Mouse (Mus musculus) bone marrow, adult 2 months (tissue): ENCODE data around the gene Tmem132c.

Source experiments
- CTCF ChIP-seq: fragments of 200-500 bp; IDR thresholded peaks from 2 replicates; pipeline ENCODE4 v1.5.1; 2011; ENCODE audit warnings: low read length, control low read depth; ENCODE audit not compliant: control insufficient read depth, insufficient read depth
- POLR2A ChIP-seq: fragments of 200-500 bp; IDR thresholded peaks from 2 replicates; pipeline ENCODE4 v1.6.1; 2011; ENCODE audit warnings: low read depth, mild to moderate bottlenecking, control low read depth, low read length, borderline replicate concordance; ENCODE audit not compliant: control insufficient read depth

DNA sequence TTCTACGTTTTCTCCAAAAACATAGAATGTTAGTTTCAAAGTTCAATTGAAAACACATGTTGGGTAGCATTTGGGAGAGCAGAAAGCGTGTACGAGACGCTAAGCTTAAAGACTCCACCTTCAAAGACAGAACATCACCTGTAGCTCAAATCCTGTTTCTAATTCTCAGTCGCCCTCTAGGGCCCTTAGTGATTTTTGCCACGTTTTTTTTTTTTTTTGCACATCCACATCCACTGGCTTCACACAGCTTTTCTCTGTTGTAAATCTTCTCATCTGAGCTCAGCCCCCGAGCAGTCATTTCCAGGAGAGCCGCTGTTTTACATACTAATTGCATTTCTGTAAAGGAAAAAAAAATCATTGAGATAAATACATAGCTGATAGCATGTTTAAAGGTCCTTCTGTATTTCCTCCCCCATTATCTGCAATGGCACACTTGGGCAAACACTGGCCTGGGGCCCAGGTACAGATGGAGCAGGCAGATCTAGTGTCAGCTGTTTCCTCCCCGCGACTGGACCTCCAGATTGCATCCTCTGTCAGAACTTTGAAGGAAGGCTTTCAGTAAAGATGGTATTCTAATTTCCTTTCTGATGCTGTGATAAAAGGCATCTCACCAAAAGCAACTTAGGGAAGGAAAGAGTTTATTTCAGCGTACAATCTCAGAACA, 15.5 kb downstream of the Tmem132c start:
- TF ChIP-seq CTCF: no peak
- no peak for TF ChIP-seq POLR2A
